Mouse (Mus musculus): Measurements from ENCODE around the gene Chchd6.

Chchd6 gene

DNA sequence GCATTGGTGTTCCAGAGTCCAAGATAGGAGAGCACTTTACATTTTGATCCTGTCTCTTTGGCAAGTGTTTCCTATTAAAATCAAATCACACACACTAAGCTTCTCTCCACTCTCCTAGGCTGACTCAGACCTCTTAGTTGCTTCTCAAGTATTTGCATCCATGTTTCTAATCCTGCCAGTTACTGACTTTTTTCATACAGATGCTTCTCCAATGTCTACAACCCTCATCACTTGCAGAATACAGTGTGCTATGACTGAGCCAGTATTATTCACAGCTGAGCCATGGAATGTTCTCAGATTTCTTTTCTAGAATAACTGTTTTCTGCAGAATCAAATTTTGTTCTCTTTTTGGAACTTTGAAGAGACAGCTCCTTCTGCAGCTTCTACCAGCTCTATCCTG, 85.3 kb downstream of the Chchd6 start:
- DNase-seq (ENCODE audit: low spot score in 2 of 2) = no peak

DNA sequence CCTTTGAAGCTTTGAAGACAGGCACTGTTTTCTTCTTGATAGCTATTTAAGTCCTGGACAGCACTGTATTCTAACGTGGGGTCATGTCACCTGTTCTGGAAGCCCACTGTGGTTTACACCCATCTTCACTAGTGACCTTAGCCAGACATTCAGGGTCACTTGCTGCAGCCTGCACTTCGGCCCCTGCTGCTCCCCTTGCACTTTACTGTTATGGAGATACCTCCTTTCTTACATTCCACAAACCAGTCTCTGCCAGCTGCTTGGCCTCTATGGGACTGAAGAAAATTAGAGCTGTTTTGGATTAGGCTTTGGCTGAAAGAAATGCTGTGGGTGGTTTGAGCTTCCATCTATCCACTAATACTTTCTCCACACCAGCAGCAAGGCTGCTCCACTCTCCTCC, 86.7 kb downstream of the Chchd6 start:
- no peak for DNase-seq (ENCODE audit: low spot score in 2 of 2)

DNA sequence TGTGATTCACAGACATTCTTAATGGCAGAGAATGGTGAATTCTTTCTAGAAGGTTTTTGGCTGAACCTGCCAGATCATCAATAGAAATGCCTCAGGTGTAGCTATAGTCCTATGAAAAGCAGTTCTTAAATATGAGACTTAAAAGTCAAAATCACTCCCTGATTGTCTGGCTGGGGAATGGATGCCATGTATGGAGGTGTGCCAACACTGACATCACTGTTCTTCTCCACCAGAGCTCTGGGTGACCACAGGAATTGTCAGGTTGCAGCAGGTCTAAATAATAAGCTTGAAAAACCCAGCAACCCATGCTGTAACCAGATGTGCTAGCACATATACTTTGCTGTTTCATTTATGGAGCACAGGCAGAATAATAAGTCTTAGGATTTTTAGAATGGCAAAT, 87.2 kb downstream of the Chchd6 start:
- no peak for DNase-seq (ENCODE audit: low spot score in 2 of 2)

DNA sequence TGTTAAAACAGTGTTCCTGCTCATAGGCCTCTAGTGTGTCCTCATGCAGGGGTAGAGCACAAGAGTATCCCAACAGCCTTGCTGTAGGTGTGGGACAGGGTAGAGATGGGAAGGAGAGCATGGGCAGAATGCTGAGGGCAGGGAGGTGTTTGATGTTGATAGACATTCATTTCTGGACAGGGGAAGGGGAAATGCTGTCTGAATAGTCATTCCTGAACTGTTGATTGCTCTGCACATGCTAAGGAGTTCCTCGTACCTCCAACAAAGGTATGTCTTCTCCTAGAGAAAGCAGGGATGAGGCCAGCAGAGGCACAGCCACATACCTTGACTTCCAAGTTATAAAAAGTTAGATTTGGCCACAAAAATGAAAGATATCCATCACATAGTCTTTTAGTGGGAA, 95.5 kb downstream of the Chchd6 start:
- no peak for DNase-seq (ENCODE audit: low spot score in 2 of 2)

DNA sequence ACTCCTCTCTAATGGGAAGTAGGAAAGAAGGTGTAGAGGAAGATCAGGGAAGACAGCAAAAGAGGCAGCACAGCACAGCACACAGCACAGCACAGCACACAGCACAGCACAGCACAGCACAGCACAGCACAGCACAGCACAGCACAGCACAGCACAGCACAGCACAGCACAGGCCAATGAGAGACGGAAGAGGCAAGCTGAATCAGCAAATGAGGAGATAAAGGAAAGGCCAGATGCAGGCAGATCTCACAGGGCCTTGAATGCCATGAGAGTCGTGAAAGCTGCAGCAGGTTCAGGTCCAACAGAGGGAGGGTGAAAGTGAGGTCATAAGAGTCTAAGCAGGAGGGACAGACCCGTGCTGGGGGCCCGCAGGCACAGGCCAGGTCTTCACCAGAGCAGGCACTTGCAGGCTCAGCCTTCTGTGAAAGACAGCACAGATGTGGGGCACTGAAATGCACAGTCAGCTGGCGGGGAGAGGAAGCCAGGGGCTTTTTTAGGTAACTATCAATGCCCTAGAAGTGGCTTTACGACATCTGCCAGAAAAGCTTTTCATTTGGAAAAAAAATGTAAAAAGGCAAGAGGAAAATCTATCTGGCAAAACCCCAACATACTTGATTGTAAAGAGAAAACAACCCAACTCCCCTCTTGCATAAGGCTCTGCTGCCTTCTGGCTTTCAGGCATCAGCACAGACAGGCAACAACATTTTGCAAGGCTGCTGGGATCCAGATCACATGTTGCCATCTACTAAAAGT, 96.5 kb downstream of the Chchd6 start:
- DNase-seq (ENCODE audit: low spot score in 2 of 2) = no peak

DNA sequence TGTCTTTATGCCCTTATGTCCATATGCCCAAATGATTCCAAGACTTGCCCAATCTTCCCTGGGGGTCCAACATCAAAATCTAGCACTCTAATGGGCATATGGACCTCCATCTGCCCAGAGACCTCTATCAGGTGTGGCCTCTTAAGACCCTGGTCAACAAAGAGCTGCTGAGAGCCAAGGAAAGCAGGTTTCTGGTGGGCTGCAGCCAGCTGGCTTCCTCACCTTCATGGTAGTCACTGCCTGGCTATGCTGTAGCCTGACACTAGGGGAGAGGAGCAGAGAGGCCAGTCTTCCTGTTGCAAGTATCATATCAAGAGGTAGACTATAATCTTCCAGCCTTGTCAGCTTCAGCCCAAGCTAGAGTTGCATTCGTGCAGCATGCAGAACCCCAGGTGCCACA, 98.5 kb downstream of the Chchd6 start:
- DNase-seq (ENCODE audit: low spot score in 2 of 2) = no peak

DNA sequence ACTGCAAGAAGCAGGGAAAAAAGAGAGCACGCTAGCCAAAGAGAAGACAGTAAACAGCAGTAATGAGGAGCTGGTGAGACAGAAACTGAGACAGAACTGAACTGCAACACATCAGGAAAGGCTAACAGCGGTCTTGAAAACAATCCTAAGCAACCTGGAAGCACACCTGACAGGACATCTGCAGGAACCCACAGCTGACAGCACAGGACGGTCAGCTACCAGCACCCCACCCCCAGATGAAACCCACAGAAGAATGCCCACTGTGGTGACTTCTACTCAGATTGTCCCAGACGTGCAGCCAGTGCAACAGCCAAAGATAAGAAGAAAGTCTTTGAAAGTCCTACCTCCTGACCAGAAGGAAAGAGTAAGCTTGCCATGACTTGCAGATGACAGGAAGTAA, 103.1 kb downstream of the Chchd6 start:
- DNase-seq (ENCODE audit: low spot score in 2 of 2) = no peak

DNA sequence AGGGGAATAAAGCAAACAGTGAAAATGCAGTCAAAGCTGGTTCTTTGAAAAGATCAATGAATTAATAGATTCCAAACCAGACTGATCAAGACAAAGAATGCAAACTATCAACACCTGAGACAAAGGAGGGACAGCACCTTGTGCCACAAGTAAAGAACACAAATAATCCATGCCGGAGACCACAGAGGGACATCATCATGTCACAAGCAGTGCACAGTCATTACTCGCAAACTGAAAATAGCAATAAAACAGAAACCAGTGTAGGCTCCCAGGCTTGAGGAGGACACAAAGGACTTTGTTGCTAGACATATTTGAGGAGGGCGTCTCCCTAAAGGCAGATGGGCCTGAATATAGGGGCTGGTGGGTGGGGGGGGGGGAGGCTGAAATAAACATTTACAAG, 105.1 kb downstream of the Chchd6 start:
- no peak for DNase-seq (ENCODE audit: low spot score in 2 of 2)

DNA sequence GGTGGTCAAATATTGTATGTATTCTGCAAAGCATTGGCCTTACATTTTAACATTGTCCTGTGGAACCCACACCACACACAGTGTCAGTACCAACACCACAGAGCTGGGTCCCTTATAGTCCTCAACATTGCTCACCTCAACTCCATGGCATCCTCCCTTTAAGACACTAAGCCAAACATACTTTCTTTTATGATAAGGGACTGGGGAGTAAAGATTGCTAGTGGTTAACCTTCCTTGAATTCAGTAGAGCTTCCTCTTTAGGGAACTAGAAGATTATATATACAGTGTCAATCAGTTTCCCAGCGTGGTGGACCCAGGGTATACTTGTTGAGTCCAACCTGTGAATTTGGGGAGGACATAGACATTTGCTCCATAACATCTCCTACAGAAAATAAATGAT, 105.9 kb downstream of the Chchd6 start:
- no peak for DNase-seq (ENCODE audit: low spot score in 2 of 2)

DNA sequence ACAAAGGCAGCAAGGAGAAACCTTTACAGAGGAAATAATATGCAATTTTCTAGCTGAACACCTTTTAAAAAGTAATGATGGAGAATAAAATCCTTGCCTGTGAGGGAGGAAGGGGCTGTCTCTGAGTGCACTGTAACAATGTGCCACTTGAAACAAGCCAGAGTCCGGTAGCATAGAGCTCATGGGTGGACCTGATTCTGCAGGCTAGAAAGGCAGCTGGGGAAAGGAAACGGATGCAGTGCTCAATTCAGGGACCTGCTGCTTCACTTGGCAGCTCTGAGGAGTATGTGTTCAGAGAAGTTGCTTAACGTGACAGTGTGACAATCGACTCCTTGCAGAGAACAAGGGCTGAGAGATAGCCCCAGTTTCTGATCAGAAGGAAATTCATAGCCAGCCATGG, 109.4 kb downstream of the Chchd6 start:
- DNase-seq (ENCODE audit: low spot score in 2 of 2) = no peak

DNA sequence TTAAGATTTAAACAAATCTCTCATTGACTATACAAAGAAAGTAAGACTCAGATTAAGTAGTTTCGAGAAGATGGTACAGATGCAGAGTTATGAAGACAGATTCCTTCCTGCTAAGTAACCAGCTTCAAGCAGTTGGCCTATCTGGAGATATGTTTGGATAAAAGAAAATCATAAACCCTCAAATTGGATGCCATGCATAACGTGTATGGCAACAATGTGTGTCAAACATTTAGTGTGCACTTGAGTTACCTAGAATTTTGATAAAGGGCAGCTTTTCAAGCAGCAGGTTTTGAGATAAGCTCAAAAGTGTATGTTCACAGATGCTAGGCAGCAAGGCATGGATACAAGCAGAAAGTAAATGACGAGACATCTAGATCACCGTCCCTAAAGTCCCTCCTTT, 114.3 kb downstream of the Chchd6 start:
- no peak for DNase-seq (ENCODE audit: low spot score in 2 of 2)

DNA sequence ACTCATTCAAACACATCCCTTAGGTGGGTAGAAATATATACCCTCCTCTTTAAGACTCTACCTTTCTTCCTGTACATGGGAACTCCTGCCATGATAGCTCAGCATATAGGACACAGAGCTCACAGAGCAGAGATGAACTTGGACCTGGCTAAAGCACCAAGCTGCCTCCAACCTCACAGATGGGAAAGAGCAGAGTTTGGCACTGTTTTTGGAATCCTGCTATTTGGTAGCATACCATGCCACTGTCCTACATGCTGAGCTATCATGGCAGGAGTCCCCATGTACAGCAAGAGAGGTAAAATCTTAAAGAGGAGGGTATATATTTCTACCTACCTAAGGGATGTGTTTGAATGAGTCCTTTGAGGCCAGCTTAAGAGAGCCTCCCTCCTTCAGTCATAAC, 127.5 kb downstream of the Chchd6 start:
- no peak for DNase-seq (ENCODE audit: low spot score in 2 of 2)

DNA sequence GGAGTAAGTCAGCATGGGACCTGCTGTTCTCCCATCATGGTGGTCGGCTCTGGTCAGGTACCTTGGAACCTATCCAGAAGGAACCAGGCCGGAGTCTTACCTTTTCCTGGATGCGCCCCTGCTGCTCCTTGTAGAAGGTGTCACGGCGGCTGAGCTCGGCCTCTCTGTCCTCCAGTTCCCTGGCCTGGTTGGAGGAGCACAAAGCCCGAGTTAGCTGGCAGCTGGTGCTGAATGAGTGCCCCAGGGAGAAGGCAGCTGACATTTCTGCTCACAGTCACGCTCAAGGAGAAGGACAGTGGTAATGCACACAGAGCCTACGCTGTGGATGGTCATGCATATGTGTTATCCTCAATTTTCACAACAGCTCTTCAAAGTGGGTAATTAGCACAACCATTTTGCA, 128.2 kb downstream of the Chchd6 start:
- no peak for DNase-seq (ENCODE audit: low spot score in 2 of 2)

DNA sequence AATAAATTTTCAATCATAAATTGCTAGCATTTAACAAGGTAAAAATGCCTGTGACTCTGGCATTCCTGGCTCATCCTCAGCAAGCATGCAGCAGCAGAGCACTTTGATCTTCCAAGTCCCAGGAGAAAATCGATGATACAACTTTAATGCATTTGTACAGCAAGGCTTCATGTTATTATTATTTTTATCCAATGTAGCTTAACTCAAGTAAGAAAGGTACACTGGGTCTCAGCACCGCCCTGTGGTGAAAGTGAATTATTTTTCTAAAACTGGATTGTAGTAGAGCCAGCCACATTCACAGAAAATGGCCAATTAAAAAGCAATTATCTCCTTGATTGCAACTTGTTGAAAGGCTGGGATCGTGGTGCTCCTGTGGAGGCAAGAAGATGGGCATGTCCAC, 128.6 kb downstream of the Chchd6 start:
- DNase-seq (ENCODE audit: low spot score in 2 of 2) = no peak

DNA sequence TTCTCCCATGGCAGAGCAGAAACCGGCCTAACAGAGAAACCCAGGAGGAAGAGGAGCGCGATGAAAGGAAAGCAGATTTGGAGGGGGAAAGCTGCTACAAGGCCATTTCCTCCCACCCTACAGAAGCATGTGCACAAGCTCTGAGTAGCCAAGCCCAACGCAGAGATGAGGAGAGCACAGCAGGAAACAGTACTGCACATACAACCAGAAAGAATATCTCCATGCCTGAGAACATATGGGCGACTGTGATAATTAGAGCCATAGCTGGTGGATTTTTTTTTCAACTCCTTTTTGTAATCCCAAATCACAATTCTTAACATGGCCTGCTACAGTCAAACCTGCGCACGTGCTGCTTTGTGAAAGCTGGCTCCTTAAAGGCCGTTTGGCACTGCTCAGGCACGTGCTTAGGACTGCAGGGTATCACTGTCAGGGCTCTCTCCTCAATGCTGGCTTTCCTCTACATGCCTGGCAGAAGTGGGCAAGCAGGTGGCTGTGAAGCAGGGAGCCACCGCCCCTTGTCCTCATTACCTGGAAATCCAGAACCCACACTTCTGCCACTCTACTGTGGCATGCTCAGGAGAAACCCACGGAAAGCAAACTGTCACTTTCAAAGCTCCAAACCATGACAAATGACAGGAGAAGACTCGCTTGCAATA, 129.3 kb downstream of the Chchd6 start:
- no peak for DNase-seq (ENCODE audit: low spot score in 2 of 2)

DNA sequence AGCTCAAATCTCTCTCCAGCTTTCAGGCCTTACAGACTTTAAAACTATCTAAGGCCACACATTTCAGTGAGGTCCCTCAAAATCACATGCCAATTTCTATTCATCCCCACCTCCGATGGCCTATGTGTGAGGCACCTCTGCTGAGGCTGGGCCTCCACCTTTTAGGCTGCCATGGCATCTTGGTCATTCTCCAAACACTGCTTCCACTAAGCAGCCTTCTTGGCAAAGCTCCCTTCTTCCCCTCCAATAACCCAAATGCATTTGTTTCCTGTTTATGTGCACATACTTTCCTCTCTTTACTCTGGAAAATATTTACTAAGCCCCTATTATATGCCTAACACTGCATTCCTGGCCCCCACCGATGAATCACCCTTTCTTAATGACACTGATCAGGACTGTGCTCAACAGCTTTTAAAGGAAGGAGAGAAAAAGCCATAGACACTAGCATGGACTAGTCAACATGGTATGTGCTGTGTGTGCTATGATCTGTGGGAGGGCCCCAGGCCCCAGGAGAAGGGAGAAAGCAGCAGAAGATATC, 133.2 kb downstream of the Chchd6 start:
- DNase-seq (ENCODE audit: low spot score in 2 of 2) = no peak

DNA sequence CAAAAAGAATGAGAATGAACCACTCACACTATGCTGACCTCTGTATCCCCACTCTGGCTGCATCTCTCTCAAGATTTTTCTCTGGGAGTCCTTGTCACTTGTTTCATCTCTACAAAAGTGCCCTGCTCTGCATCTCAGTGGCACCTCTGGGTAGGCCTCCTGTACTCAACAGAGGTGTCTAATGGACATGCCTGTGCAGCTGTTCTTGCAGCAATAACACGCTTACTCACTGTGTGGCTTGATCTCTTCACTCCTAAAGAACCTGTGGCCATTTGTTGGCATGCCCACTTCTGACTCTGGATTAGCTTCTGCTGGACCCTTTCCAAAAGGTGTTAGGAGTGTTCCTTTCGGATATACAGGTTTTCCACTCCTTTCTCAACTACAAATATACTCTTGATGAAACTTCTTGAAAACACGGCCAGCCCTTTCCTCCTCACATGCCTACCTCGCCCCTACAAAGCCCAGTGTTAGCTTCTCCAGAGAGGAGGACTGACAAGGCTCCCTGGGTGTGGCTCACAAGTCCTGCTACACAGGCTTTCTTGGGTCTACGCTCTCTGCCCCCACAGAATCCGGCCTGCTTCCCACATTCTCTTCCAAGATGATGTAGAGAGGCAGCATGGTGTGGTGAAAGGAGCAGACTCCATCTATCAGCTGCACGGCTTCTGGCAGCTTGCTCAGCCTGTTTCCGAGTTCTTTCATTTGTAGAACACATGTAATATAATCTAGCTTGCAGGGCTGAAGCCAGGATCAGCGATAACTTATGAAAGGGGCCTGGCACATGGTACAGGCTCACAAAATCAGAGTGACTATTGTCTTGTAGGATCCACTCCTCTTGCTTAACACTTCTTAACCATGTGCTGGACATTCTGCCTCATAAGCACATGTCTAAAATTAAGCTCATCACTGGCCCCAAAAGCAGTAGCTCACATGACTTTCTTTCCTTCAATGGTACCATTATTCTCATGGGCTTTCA, 133.9 kb downstream of the Chchd6 start:
- DNase-seq (ENCODE audit: low spot score in 2 of 2) = no peak

DNA sequence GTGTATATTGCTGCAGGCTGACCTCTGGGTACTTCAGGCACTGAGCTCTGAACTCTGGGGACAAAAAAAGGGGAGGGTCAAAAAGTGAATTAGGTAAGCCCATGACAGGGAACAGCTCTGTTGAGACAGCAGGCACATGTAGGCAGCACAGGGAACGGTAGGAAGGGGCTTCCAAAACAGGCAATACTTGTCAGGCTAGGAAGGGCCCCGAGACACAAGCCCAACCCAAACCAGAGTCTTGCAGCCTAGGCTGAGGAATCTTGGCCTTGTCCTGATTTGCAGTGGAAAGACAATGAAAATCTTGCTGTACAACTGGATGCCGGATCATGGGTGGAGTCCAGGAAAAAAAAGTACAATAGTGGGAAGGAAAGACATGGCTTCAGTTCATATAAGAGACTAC, 135.8 kb downstream of the Chchd6 start:
- no peak for DNase-seq (ENCODE audit: low spot score in 2 of 2)

DNA sequence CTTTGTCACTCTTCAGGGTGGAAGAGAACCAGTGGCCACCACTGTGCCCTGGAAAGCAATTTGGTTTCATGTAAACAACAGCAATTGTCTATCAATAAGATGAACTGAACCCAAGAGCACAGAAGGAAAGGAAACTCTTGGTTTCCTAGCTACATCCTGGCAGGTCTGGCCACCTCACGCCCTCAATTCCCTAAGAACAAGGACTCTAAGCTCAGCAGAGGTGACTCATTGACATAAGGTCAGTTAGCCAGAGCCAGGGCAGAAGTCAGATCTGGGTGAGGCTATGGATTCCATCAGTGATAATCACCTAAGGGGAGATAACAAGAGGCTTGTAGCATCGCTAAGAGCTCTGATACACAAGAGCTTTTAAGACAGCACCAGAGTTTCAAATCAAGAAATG, 137.9 kb downstream of the Chchd6 start:
- peak in 1 of 2 experiments; percentile 12 for DNase-seq (ENCODE audit: low spot score in 2 of 2)

DNA sequence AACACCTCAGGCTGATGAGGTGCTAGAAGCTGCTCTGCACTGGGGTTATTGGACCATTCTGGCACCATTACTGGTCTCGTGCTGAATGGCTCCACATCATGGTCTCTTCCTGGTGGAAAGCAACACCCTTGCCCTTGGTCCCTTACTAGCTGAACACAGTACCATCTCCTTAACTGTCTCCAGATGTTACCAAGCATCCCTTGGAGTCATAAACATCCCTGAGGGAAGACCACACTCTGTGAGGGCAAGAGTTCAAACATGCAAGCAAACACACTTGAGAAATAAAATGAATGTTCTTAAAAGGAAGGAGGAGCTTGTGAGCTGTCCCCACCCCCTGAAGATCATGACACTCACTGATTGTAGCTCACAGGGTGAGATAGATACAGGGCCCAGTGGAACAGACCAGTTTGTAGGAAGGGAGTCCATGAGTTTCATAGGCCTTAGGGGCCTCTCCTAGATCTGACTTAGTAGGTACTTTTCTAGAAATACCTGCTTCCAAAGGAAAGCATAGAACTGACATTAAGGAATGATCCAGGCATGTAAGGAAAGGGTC, 139.0 kb downstream of the Chchd6 start:
- DNase-seq (ENCODE audit: low spot score in 2 of 2) = peak in 1 of 2 experiments; percentile 26

DNA sequence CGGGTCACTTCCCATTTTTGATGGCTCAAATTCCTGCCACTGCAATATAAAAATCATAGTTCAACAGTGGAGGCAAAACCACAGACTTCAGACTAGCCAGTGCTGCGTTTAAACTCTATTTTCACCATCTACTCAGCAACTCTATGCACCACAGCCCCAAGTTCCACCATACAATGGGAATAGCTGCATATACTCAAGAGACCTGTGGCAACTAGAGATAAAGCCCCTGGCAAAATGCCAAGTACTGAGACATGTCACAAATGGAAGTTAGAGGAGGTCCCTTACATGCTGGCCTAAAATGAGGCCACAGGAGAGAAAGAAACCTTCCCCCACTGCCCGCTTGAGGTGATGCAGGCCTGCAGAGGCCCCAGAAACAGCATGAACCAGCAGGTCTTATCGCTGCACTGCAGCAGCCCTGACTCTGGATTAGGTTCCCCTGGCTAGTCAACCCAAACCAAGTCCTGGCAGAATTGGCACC, 139.9 kb downstream of the Chchd6 start:
- no peak for DNase-seq (ENCODE audit: low spot score in 2 of 2)

DNA sequence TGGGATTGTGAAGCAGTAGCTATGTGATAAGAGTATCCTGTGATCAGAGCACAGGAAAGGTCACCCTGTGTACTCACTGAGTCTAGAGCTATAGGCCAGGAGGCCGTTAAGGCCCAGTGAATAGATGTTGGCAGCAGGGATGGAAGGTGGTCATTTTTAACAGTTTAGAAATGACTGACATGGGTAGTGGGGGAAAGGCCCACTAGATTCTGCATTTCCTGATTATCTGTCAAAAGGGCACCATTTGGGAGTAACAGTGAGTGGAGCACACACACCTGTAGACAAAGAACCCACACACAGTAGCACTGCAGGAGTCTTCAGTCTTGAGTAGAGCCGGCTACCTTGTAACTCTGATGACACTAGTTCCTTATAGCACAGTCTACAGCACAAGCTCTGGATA, 141.0 kb downstream of the Chchd6 start:
- no peak for DNase-seq (ENCODE audit: low spot score in 2 of 2)
